Mouse (Mus musculus) CH12.LX (cell line): Measurements from ENCODE around the gene Tnfaip6. TPM values are rescaled to one million over a fixed set of nuclear protein-coding genes. Genes with fewer than 3 reads are reported as not detected.

ENCODE experiments used
- DNase-seq: peaks from one replicate; pipeline ENCODE4 v3.0.0-alpha.2; 2013; ENCODE audit errors: extremely low read depth
- H3K27ac ChIP-seq: 2 replicates; pipeline ENCODE4 v1.5.1; 2012; ENCODE audit warnings: low read depth, mild to moderate bottlenecking, control low read depth, moderate library complexity; ENCODE audit not compliant: insufficient read depth
- H3K27me3 ChIP-seq: replicated peaks from 2 replicates; pipeline ENCODE3; 2012; ENCODE audit warnings: inconsistent platforms
- H3K36me3 ChIP-seq, 2 experiments: replicated peaks in 1 of 2; 2 replicates each; pipeline versions ENCODE3 to v1.6.1; 2012; ENCODE audit warnings: inconsistent platforms in 1 of 2, low read length in 1 of 2, mild to moderate bottlenecking in 1 of 2, mixed read lengths in 1 of 2, moderate library complexity in 1 of 2; ENCODE audit not compliant: control insufficient read depth in 1 of 2, insufficient read depth in 1 of 2
- H3K4me1 ChIP-seq, 2 experiments: 2 replicates each; pipeline ENCODE4 v1.6.1; 2012; ENCODE audit warnings: inconsistent platforms in 1 of 2, moderate library complexity in 1 of 2; ENCODE audit not compliant: insufficient read depth in 2 of 2, control insufficient read depth in 1 of 2
- H3K4me2 ChIP-seq: 2 replicates; pipeline ENCODE4 v1.6.1; 2012; ENCODE audit warnings: low read depth, mild to moderate bottlenecking, control low read depth; ENCODE audit not compliant: poor library complexity, insufficient read depth, severe bottlenecking
- H3K4me3 ChIP-seq, 3 experiments: fragments of 150-350 bp in 1 of 3; sonication (generic) in 1 of 3; replicated peaks in 1 of 3; 2 replicates each; pipeline versions ENCODE3 to v1.5.1; 2011 to 2012; ENCODE audit warnings: low read depth in 2 of 3, low read length in 2 of 3, mild to moderate bottlenecking in 2 of 3, moderate library complexity in 2 of 3, control low read depth in 1 of 3, improper control_type of control experiment in 1 of 3, inconsistent platforms in 1 of 3, mixed read lengths in 1 of 3; ENCODE audit not compliant: poor library complexity in 1 of 3
- H3K79me2 ChIP-seq: replicated peaks from 2 replicates; pipeline ENCODE4 v1.6.1; 2012; ENCODE audit warnings: mild to moderate bottlenecking, moderate library complexity; ENCODE audit not compliant: control insufficient read depth, poor library complexity, insufficient read depth, severe bottlenecking; ENCODE audit errors: extremely low read depth
- H3K9ac ChIP-seq: 2 replicates; pipeline ENCODE4 v1.6.1; 2012; ENCODE audit warnings: low read depth, mild to moderate bottlenecking, control low read depth, moderate library complexity; ENCODE audit not compliant: insufficient read depth
- H3K9me3 ChIP-seq: replicated peaks from 2 replicates; pipeline ENCODE3; 2012; ENCODE audit warnings: low read length, inconsistent platforms, mixed read lengths
- CTCF ChIP-seq, 2 experiments: IDR thresholded peaks in 1 of 2; conservative IDR thresholded peaks in 1 of 2; 2 replicates each; pipeline ENCODE4 v1.5.1; 2011 to 2012; ENCODE audit warnings: low read depth in 2 of 2, low read length in 2 of 2, improper control_type of control experiment in 1 of 2, inconsistent platforms in 1 of 2, mild to moderate bottlenecking in 1 of 2, moderate library complexity in 1 of 2
- E2F4 ChIP-seq: IDR thresholded peaks from 2 replicates; pipeline ENCODE4 v1.6.1; 2011; ENCODE audit warnings: low read depth, low read length, improper control_type of control experiment; ENCODE audit not compliant: insufficient replicate concordance
- ELF1 ChIP-seq: IDR thresholded peaks from 2 replicates; pipeline ENCODE4 v1.6.1; 2014; ENCODE audit warnings: low read depth, mild to moderate bottlenecking, inconsistent platforms, low read length, improper control_type of control experiment
- ETS1 ChIP-seq: conservative IDR thresholded peaks from 2 replicates; pipeline ENCODE4 v1.6.1; 2012; ENCODE audit warnings: low read depth, mild to moderate bottlenecking, inconsistent platforms, low read length, improper control_type of control experiment, moderate library complexity
- GABPA ChIP-seq: IDR thresholded peaks from 2 replicates; pipeline ENCODE4 v1.6.1; 2012; ENCODE audit warnings: low read depth, low read length, improper control_type of control experiment, inconsistent platforms; ENCODE audit not compliant: insufficient replicate concordance
- IRF4 ChIP-seq: IDR thresholded peaks from 2 replicates; pipeline ENCODE4 v1.6.1; 2014; ENCODE audit warnings: low read depth, mild to moderate bottlenecking, inconsistent platforms, low read length, improper control_type of control experiment
- JUN ChIP-seq: IDR thresholded peaks from 2 replicates; pipeline ENCODE4 v1.6.1; 2011; ENCODE audit warnings: low read depth, mild to moderate bottlenecking, low read length, improper control_type of control experiment, moderate library complexity; ENCODE audit not compliant: insufficient read depth
- JUND ChIP-seq: conservative IDR thresholded peaks from 2 replicates; pipeline ENCODE4 v1.6.1; 2011; ENCODE audit warnings: low read depth, low read length, improper control_type of control experiment
- KAT2A ChIP-seq: IDR thresholded peaks from 2 replicates; pipeline ENCODE4 v1.6.1; 2012; ENCODE audit warnings: low read length, improper control_type of control experiment, inconsistent platforms; ENCODE audit not compliant: insufficient replicate concordance
- MAZ ChIP-seq: IDR thresholded peaks from 2 replicates; pipeline ENCODE4 v1.6.1; 2012; ENCODE audit warnings: low read depth, mild to moderate bottlenecking, inconsistent platforms, low read length, improper control_type of control experiment, moderate library complexity
- MEF2A ChIP-seq: IDR thresholded peaks from 2 replicates; pipeline ENCODE4 v1.6.1; 2014; ENCODE audit warnings: low read depth, mild to moderate bottlenecking, inconsistent platforms, low read length, improper control_type of control experiment, borderline replicate concordance
- MXI1 ChIP-seq: IDR thresholded peaks from 2 replicates; pipeline ENCODE4 v1.6.1; 2011; ENCODE audit warnings: mild to moderate bottlenecking, low read depth, low read length, improper control_type of control experiment
- MYC ChIP-seq: IDR thresholded peaks from 2 replicates; pipeline ENCODE4 v1.6.1; 2011; ENCODE audit warnings: low read depth, mild to moderate bottlenecking, improper control_type of control experiment, low read length
- NELFE ChIP-seq: IDR thresholded peaks from 2 replicates; pipeline ENCODE4 v1.6.1; 2011; ENCODE audit warnings: low read depth, low read length, improper control_type of control experiment
- NRF1 ChIP-seq: IDR thresholded peaks from 2 replicates; pipeline ENCODE4 v1.6.1; 2014; ENCODE audit warnings: low read depth, mild to moderate bottlenecking, inconsistent platforms, low read length, improper control_type of control experiment, moderate library complexity
- PAX5 ChIP-seq: IDR thresholded peaks from 2 replicates; pipeline ENCODE4 v1.6.1; 2012; ENCODE audit warnings: low read length, inconsistent platforms, mixed read lengths
- POLR2A ChIP-seq: IDR thresholded peaks from 2 replicates; pipeline ENCODE4 v1.6.1; 2011; ENCODE audit warnings: low read depth, mild to moderate bottlenecking, improper control_type of control experiment, low read length
- RAD21 ChIP-seq: IDR thresholded peaks from 2 replicates; pipeline ENCODE4 v1.6.1; 2011; ENCODE audit warnings: low read depth, mild to moderate bottlenecking, low read length, improper control_type of control experiment, moderate library complexity
- RCOR1 ChIP-seq: conservative IDR thresholded peaks from 2 replicates; pipeline ENCODE4 v1.6.1; 2012; ENCODE audit warnings: low read depth, mild to moderate bottlenecking, inconsistent platforms, low read length, improper control_type of control experiment
- SIN3A ChIP-seq: IDR thresholded peaks from 2 replicates; pipeline ENCODE4 v1.6.1; 2012; ENCODE audit warnings: low read length, improper control_type of control experiment, inconsistent platforms
- SMC3 ChIP-seq: IDR thresholded peaks from 2 replicates; pipeline ENCODE4 v1.6.1; 2011; ENCODE audit warnings: low read depth, low read length, improper control_type of control experiment
- UBTF ChIP-seq: IDR thresholded peaks from 2 replicates; pipeline ENCODE4 v1.6.1; 2012; ENCODE audit warnings: low read depth, mild to moderate bottlenecking, inconsistent platforms, low read length, improper control_type of control experiment, moderate library complexity
- USF1 ChIP-seq: IDR thresholded peaks from 2 replicates; pipeline ENCODE4 v1.6.1; 2014; ENCODE audit warnings: low read depth, mild to moderate bottlenecking, inconsistent platforms, low read length, improper control_type of control experiment
- ZC3H11A ChIP-seq: IDR thresholded peaks from 2 replicates; pipeline ENCODE4 v1.6.1; 2012; ENCODE audit warnings: low read depth, mild to moderate bottlenecking, inconsistent platforms, low read length, improper control_type of control experiment
- ZMIZ1 ChIP-seq: IDR thresholded peaks from 2 replicates; pipeline ENCODE4 v1.6.1; 2012; ENCODE audit warnings: low read depth, mild to moderate bottlenecking, inconsistent platforms, low read length, improper control_type of control experiment
- ZNF384 ChIP-seq: IDR thresholded peaks from 2 replicates; pipeline ENCODE4 v1.6.1; 2012; ENCODE audit warnings: low read depth, low read length, improper control_type of control experiment, inconsistent platforms
- dilution Hi-C: fragments of 300-500 bp; cut with MboI; formaldehyde crosslinking; loops from 2 replicates; pipeline ENCODE4 v1.14.3; 2020; ENCODE audit warnings: low sequenced_read_pairs; ENCODE audit not compliant: extremely low pct_unique_long_range_greater_than_20kb, extremely low pct_ligation_motif_present
- in situ Hi-C: fragments of 300-500 bp; cut with MboI; formaldehyde crosslinking; loops from 3 replicates; pipeline ENCODE4 v1.14.3; 2019; ENCODE audit warnings: low sequenced_read_pairs, low pct_ligation_motif_present, low pct_unique_long_range_greater_than_20kb, mixed read lengths
- polyA plus RNA-seq: library from polyadenylated mRNA; unstranded; fragments of >175 nt; gene quantifications from 2 replicates; pipeline ENCODE4 v1.2.1, GENCODE M21; 2012; ENCODE audit warnings: low read depth; ENCODE audit not compliant: insufficient read length
- total RNA-seq, 2 experiments: library from RNA; depleted of rRNA; stranded (reverse); fragments of 300-350 nt in 1 of 2; fragments of >200 nt in 1 of 2; gene quantifications; 2 replicates each; pipeline ENCODE4 v1.2.3; 2012 to 2014

The Tnfaip6 gene
- total and polyA plus RNA-seq, 3 experiments: 0.13 to 0.59 (median 0.34) TPM

DNA sequence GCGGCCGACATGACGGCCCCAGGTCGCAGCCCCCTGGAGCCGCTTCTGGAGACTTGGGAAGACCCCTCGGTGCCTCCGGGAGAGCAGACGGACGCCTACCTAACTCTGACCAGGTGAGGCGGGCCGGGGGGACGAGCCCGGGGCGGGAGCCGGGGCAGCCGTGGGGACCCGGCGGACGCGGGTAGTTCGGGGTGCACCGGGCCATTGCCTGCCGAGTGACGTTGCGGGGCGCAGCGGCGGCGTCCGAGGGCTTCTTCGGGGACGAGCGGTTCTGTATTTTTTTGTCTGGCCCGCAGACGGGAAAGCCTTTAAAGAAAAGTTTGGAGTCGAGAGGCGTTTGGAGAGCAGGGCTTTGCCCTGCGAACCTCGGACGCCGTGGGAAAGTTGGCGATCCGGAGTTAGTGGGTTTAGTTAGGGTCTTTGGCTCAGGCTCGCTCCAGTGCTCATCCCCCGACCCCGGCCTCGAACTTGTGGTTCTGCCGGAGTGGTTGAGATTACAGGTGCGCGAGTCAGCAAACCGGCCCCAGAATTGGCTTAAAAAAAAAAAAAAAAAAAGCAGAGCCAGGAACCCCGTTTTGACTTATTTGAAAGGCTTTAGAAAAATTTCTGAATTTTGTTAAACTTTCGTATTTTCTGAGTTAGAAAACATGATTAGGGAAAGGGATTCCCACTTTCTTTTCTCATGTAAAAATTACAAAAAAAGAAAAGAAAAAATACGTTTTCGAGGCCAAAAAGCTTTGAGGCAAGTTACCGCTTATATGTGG, 35.5 kb downstream of the Tnfaip6 start:
- peaks cover 8 to 38% of the 10 kb centered on the region in 2 experiments for H3K36me3 ChIP-seq
- H3K4me1 ChIP-seq: peaks cover 0 to 18% of the 10 kb centered on the region in 2 experiments; a peak in 2 of 4 replicates
- no peaks in the 10 kb centered on the region for H3K9me3 ChIP-seq
- dilution Hi-C loops: no loop called here
- TF ChIP-seq ELF1: no peak
- TF ChIP-seq IRF4: no peak
- TF ChIP-seq MYC: no peak
- 0 out of 2 replicates have a peak, but pooled peaks have one; percentile 7 for TF ChIP-seq UBTF
- TF ChIP-seq MXI1: peak; percentile 54; the same call in 1 of the 2 replicates
- peak; percentile 63 for TF ChIP-seq ZNF384
- TF ChIP-seq SIN3A: peak; percentile 31; the same call in 1 of the 2 replicates
- no peak for TF ChIP-seq USF1
- no peak overlapping the region for H3K27ac ChIP-seq
- peak overlapping the region; percentile 74 to 87 (median 80) for H3K4me3 ChIP-seq
- in situ Hi-C loops: no loop called here
- no peaks in the 10 kb centered on the region for H3K27me3 ChIP-seq
- peak overlapping the region; percentile 73; the same call in 1 of the 2 replicates for H3K4me2 ChIP-seq
- peaks cover 33% of the 10 kb centered on the region for H3K79me2 ChIP-seq
- peak; percentile 22 for DNase-seq
- H3K9ac ChIP-seq: peak overlapping the region; percentile 76

GRCm38 (mm10) chr2:52078666-52079065, 40.9 kb downstream of the Tnfaip6 start:
- Histone ChIP-seq H3K36me3 (peaks cover 30 to 87% of the 10 kb centered on the region in 2 experiments), H3K4me2 (no peak overlapping the region), H3K4me3 (no peak overlapping the region), H3K27me3 (no peaks in the 10 kb centered on the region), H3K79me2 (peaks cover 36% of the 10 kb centered on the region), H3K9me3 (no peaks in the 10 kb centered on the region), H3K4me1 (peaks cover 0 to 19% of the 10 kb centered on the region in 2 experiments; a peak in 2 of 4 replicates), H3K9ac (no peak overlapping the region), H3K27ac (no peak overlapping the region)
- TF ChIP-seq GABPA (no peak), NRF1 (no peak), RAD21 (no peak), MXI1 (no peak), SMC3 (no peak), ETS1 (no peak), POLR2A (no peak), JUN (no peak), MAZ (no peak), MEF2A (no peak), NELFE (no peak), JUND (no peak), IRF4 (no peak), E2F4 (no peak), CTCF (conservative IDR thresholded peaks at IDR 0.05 in 1 of 2, IDR thresholded peaks at IDR 0.05 in 1 of 2; ENCODE audit: low read depth in 2 of 2, low read length in 2 of 2) (no peak), RCOR1 (no peak), PAX5 (no peak), ZMIZ1 (no peak), ZC3H11A (no peak), KAT2A (no peak)
- dilution Hi-C loops: no loop called here
- no peak for DNase-seq
- in situ Hi-C loops: no loop called here
